Mouse (Mus musculus) liver, postnatal 0 days (tissue): ENCODE measurements around the gene Cit. TPM values are rescaled to one million over a fixed set of nuclear protein-coding genes. Genes with fewer than 3 reads are reported as not detected.

ENCODE experiments used
- ATAC-seq: fragments of 200-750 bp; cut with Nextera tagmentation; 2 replicates; pipeline ENCODE4 v1.8.0; 2017; ENCODE audit warnings: mild to moderate bottlenecking, moderate library complexity
- DNase-seq: peaks from one replicate; pipeline ENCODE4 v3.0.0-alpha.2; 2016
- H3K27ac ChIP-seq: fragments of 300-500 bp; sonication (generic); 2 replicates; pipeline ENCODE4 v1.5.1; 2014; ENCODE audit warnings: antibody characterized with exemption, moderate library complexity, mild to moderate bottlenecking, low read depth
- H3K27me3 ChIP-seq: fragments of 300-500 bp; sonication (generic); 2 replicates; pipeline ENCODE4 v1.6.1; 2014; ENCODE audit warnings: low read length, control low read depth, mixed read lengths; ENCODE audit not compliant: insufficient read depth
- H3K36me3 ChIP-seq: fragments of 300-500 bp; sonication (generic); replicated peaks from 2 replicates; pipeline ENCODE4 v1.6.1; 2014; ENCODE audit warnings: mild to moderate bottlenecking, control low read depth, low read length, moderate library complexity, mixed read lengths; ENCODE audit not compliant: insufficient read depth
- H3K4me1 ChIP-seq: fragments of 300-500 bp; sonication (generic); 2 replicates; pipeline ENCODE4 v1.6.1; 2014; ENCODE audit warnings: antibody characterized with exemption, mild to moderate bottlenecking, control low read depth; ENCODE audit not compliant: insufficient read depth
- H3K4me2 ChIP-seq: fragments of 300-500 bp; sonication (generic); 2 replicates; pipeline ENCODE4 v1.6.1; 2014; ENCODE audit warnings: low read depth, mild to moderate bottlenecking, low read length, moderate library complexity, mixed read lengths
- H3K4me3 ChIP-seq: fragments of 300-500 bp; sonication (generic); 2 replicates; pipeline ENCODE4 v1.5.1; 2014; ENCODE audit warnings: low read depth, low read length
- H3K9ac ChIP-seq: fragments of 300-500 bp; sonication (generic); replicated peaks from 2 replicates; pipeline ENCODE4 v1.6.1; 2014; ENCODE audit warnings: mild to moderate bottlenecking, moderate library complexity
- H3K9me3 ChIP-seq: fragments of 300-500 bp; sonication (generic); 2 replicates; pipeline ENCODE4 v1.6.1; 2016; ENCODE audit warnings: mild to moderate bottlenecking, control low read depth, low read length, mixed read lengths
- CTCF ChIP-seq: sonication (generic); IDR thresholded peaks from 2 replicates; pipeline ENCODE4 v1.5.1; 2016; ENCODE audit warnings: antibody characterized with exemption, low read depth
- EP300 ChIP-seq: IDR thresholded peaks from 2 replicates; pipeline ENCODE4 v1.6.1; 2016; ENCODE audit warnings: antibody characterized with exemption, low read depth, mild to moderate bottlenecking
- WGBS: fragments of 180-500 bp; shearing (Covaris S2); extraction: QIAGEN DNeasy Blood & Tissue Kit; methylation state at CpG from one replicate; pipeline ENCODE4 v1.1.7; 2014; ENCODE audit not compliant: insufficient replicate concordance; 5-methylcytosine and 5-hydroxymethylcytosine counted together
- polyA plus RNA-seq: library from polyadenylated mRNA; unstranded; fragments of >200 nt; fragmentation: Nextera tagmentation; extraction: Ambion mirVana; gene quantifications from 2 replicates; pipeline ENCODE4 v1.2.1, GENCODE M21; 2015

Cit gene
- polyA plus RNA-seq, 1 experiment from 2014 or later = 11.5 TPM

- peaks cover 50% of the 10 kb centered on the region for H3K4me1 ChIP-seq
- H3K36me3 ChIP-seq = peaks cover 50% of the 10 kb centered on the region
- H3K4me2 ChIP-seq = peak overlapping the region; percentile 78
- TF ChIP-seq CTCF (no peak), EP300 (no peak)
- H3K27ac ChIP-seq = peak overlapping the region; percentile 96
- H3K4me3 ChIP-seq = peak overlapping the region; percentile 95
- H3K27me3 ChIP-seq = no peaks in the 10 kb centered on the region
- no peak for DNase-seq
- no peak for ATAC-seq
- H3K9ac ChIP-seq = peak overlapping the region; percentile 92
- no peaks in the 10 kb centered on the region for H3K9me3 ChIP-seq
- 69% methylated on average over 12 of the region's 12 CpGs for WGBS
Measured at GRCm38 (mm10) chr5:116022131-116022530, 177.1 kb downstream of the Cit start.

GRCm38 (mm10) chr5:116022658-116023200 is 177.7 kb downstream of the Cit start:
- peak overlapping the region; percentile 95 for H3K4me3 ChIP-seq
- peak overlapping the region; percentile 92 for H3K9ac ChIP-seq
- DNase-seq = no peak
- H3K27me3 ChIP-seq = no peaks in the 10 kb centered on the region
- TF ChIP-seq CTCF (no peak), EP300 (no peak)
- ATAC-seq = no peak
- peak overlapping the region; percentile 96 for H3K27ac ChIP-seq
- peak overlapping the region; percentile 78 for H3K4me2 ChIP-seq
- peaks cover 52% of the 10 kb centered on the region for H3K4me1 ChIP-seq
- no peaks in the 10 kb centered on the region for H3K9me3 ChIP-seq
- peaks cover 44% of the 10 kb centered on the region for H3K36me3 ChIP-seq
- 34% methylated on average over 7 of the region's 7 CpGs for WGBS

GRCm38 (mm10) chr5:116023251-116023661 is 178.2 kb downstream of the Cit start:
- 7% methylated on average over 8 of the region's 8 CpGs for WGBS
- peak overlapping the region; percentile 78 for H3K4me2 ChIP-seq
- ATAC-seq (peak; percentile 7; the same call in 1 of the 2 replicates), DNase-seq (peak; percentile 59)
- H3K9ac ChIP-seq = peak overlapping the region; percentile 92
- peaks cover 57% of the 10 kb centered on the region for H3K4me1 ChIP-seq
- TF ChIP-seq CTCF (no peak), EP300 (no peak)
- no peaks in the 10 kb centered on the region for H3K27me3 ChIP-seq
- H3K27ac ChIP-seq = peak overlapping the region; percentile 96
- H3K9me3 ChIP-seq = no peaks in the 10 kb centered on the region
- peaks cover 39% of the 10 kb centered on the region for H3K36me3 ChIP-seq
- H3K4me3 ChIP-seq = peak overlapping the region; percentile 95

GRCm38 (mm10) chr5:116023821-116024284 is 178.8 kb downstream of the Cit start:
- Histone ChIP-seq H3K9ac (peak overlapping the region; percentile 92), H3K4me3 (peak overlapping the region; percentile 95), H3K27me3 (no peaks in the 10 kb centered on the region), H3K4me1 (peaks cover 54% of the 10 kb centered on the region), H3K27ac (peak overlapping the region; percentile 96), H3K4me2 (peak overlapping the region; percentile 78), H3K36me3 (peaks cover 33% of the 10 kb centered on the region), H3K9me3 (no peaks in the 10 kb centered on the region)
- peak; percentile 69 for DNase-seq
- under 1% methylated on average over 28 of the region's 28 CpGs for WGBS
- no peak for TF ChIP-seq EP300
- TF ChIP-seq CTCF = no peak
- ATAC-seq = peak; percentile 7; the same call in 1 of the 2 replicates

GRCm38 (mm10) chr5:116024327-116024739 is 179.3 kb downstream of the Cit start, which contains the start of gene Prkab1:
Prkab1 (minus strand) TSS chr5:116024508.
- Histone ChIP-seq H3K27ac (peak within 1 kb of the TSS; percentile 96), H3K9me3 (no peaks in the 10 kb centered on the region), H3K4me2 (peak within 1 kb of the TSS; percentile 78), H3K27me3 (no peaks in the 10 kb centered on the region), H3K4me1 (peaks cover 52% of the 10 kb centered on the region), H3K4me3 (peak within 1 kb of the TSS; percentile 95), H3K36me3 (peaks cover 28% of the 10 kb centered on the region), H3K9ac (peak within 1 kb of the TSS; percentile 92)
- WGBS = under 1% methylated on average over 35 of the region's 46 CpGs
- DNase-seq (peak; percentile 93), ATAC-seq (peak; percentile 83)
- TF ChIP-seq EP300 (peak; percentile 63; the same call in 1 of the 2 replicates), CTCF (peak; percentile 79)

GRCm38 (mm10) chr5:116026107-116026506 is 181.0 kb downstream of the Cit start:
- ATAC-seq = no peak
- Histone ChIP-seq H3K36me3 (peaks cover 12% of the 10 kb centered on the region), H3K9me3 (no peaks in the 10 kb centered on the region), H3K27ac (peak overlapping the region; percentile 96), H3K4me1 (peaks cover 45% of the 10 kb centered on the region), H3K27me3 (no peaks in the 10 kb centered on the region), H3K4me2 (peak overlapping the region; percentile 58), H3K4me3 (0 out of 2 replicates have a peak overlapping the region, but pooled peaks have one; percentile 3), H3K9ac (0 out of 2 replicates have a peak overlapping the region, but pooled peaks have one; percentile 3)
- TF ChIP-seq EP300 = no peak
- TF ChIP-seq CTCF = no peak
- no peak for DNase-seq
- 54% methylated on average over 5 of the region's 5 CpGs for WGBS
